Mouse (Mus musculus) hindbrain, postnatal 0 days (tissue): ENCODE measurements at regions not wholly inside any gene's neighbourhood (a gene's known extent, or its start where the extent isn't known, plus 50 kb on each side); places are given as distances from the start of the nearest gene placed in this dataset.

Experiments
- ATAC-seq: fragments of 200-750 bp; cut with Nextera tagmentation; 2 replicates; pipeline ENCODE4 v1.8.0; 2017; ENCODE audit warnings: mild to moderate bottlenecking, moderate TSS enrichment, moderate library complexity
- DNase-seq: peaks from one replicate; pipeline ENCODE4 v3.0.0-alpha.2; 2015; ENCODE audit warnings: low spot score
- H3K27ac ChIP-seq: fragments of 300-500 bp; sonication (generic); 2 replicates; pipeline ENCODE4 v1.5.1; 2014; ENCODE audit warnings: mild to moderate bottlenecking
- H3K27me3 ChIP-seq: fragments of 300-500 bp; sonication (generic); 2 replicates; pipeline ENCODE4 v1.6.1; 2014; ENCODE audit warnings: low read length, mixed read lengths; ENCODE audit not compliant: insufficient read depth
- H3K36me3 ChIP-seq: fragments of 300-500 bp; sonication (generic); 2 replicates; pipeline ENCODE4 v1.6.1; 2014; ENCODE audit warnings: low read length, mixed read lengths; ENCODE audit not compliant: insufficient read depth
- H3K4me1 ChIP-seq: fragments of 300-500 bp; sonication (generic); 2 replicates; pipeline ENCODE4 v1.6.1; 2014; ENCODE audit warnings: antibody characterized with exemption, low read length, mixed read lengths; ENCODE audit not compliant: insufficient read depth
- H3K4me2 ChIP-seq: fragments of 300-500 bp; sonication (generic); 2 replicates; pipeline ENCODE4 v1.6.1; 2014; ENCODE audit warnings: low read depth, mild to moderate bottlenecking, low read length, moderate library complexity, mixed read lengths
- H3K4me3 ChIP-seq: fragments of 300-500 bp; sonication (generic); 2 replicates; pipeline ENCODE4 v1.5.1; 2014; ENCODE audit warnings: low read length
- H3K9ac ChIP-seq: fragments of 300-500 bp; sonication (generic); replicated peaks from 2 replicates; pipeline ENCODE4 v1.6.1; 2014; ENCODE audit warnings: mild to moderate bottlenecking, low read length, moderate library complexity, mixed read lengths
- H3K9me3 ChIP-seq: fragments of 300-500 bp; sonication (generic); 2 replicates; pipeline ENCODE4 v1.6.1; 2016; ENCODE audit warnings: low read length, mixed read lengths
- CTCF ChIP-seq: IDR thresholded peaks from 2 replicates; pipeline ENCODE4 v1.5.1; 2016; ENCODE audit warnings: antibody characterized with exemption, control low read depth, low read depth
- WGBS: fragments of 180-500 bp; shearing (Covaris S2); extraction: QIAGEN DNeasy Blood & Tissue Kit; methylation state at CpG from one replicate; pipeline ENCODE4 v1.1.7; 2014; 5-methylcytosine and 5-hydroxymethylcytosine counted together

- Histone ChIP-seq H3K36me3 (no peaks in the 10 kb centered on the region), H3K9ac (no peak overlapping the region), H3K27ac (no peak overlapping the region), H3K4me3 (no peak overlapping the region), H3K9me3 (no peaks in the 10 kb centered on the region), H3K27me3 (no peaks in the 10 kb centered on the region), H3K4me1 (no peaks in the 10 kb centered on the region), H3K4me2 (no peak overlapping the region)
- DNase-seq (peak; percentile 26), ATAC-seq (no peak)
- TF ChIP-seq CTCF: peak; percentile 33; the same call in 1 of the 2 replicates
- WGBS: 59% methylated on average over 2 of the region's 2 CpGs
Measured at GRCm38 (mm10) chrX:97434327-97434726, 57.3 kb upstream of the Eda2r start.

- H3K27ac ChIP-seq: no peak overlapping the region
- H3K4me1 ChIP-seq: no peaks in the 10 kb centered on the region
- WGBS: 23% methylated on average over 6 of the region's 6 CpGs
- DNase-seq: peak; percentile 81
- no peaks in the 10 kb centered on the region for H3K9me3 ChIP-seq
- no peak overlapping the region for H3K9ac ChIP-seq
- peak; percentile 69 for TF ChIP-seq CTCF
- ATAC-seq: peak; percentile 80
- no peaks in the 10 kb centered on the region for H3K27me3 ChIP-seq
- H3K4me3 ChIP-seq: peak overlapping the region; percentile 40
- H3K4me2 ChIP-seq: peak overlapping the region; percentile 47
- H3K36me3 ChIP-seq: no peaks in the 10 kb centered on the region
Measured at GRCm38 (mm10) chrX:97431391-97431803, 54.4 kb upstream of the Eda2r start.
